Mouse (Mus musculus): Measurements from ENCODE around the gene Gm45711. TPM values are rescaled to one million over a fixed set of nuclear protein-coding genes. Genes with fewer than 3 reads are reported as not detected.
"Not testable (repeated sequence)": the region's sequence is repeated elsewhere in the genome, so short reads cannot be mapped to it uniquely, and the experiment has no call there.

Gene Gm45711
- polyA plus RNA-seq, 1 experiment from 2014 or later: not detected

DNA sequence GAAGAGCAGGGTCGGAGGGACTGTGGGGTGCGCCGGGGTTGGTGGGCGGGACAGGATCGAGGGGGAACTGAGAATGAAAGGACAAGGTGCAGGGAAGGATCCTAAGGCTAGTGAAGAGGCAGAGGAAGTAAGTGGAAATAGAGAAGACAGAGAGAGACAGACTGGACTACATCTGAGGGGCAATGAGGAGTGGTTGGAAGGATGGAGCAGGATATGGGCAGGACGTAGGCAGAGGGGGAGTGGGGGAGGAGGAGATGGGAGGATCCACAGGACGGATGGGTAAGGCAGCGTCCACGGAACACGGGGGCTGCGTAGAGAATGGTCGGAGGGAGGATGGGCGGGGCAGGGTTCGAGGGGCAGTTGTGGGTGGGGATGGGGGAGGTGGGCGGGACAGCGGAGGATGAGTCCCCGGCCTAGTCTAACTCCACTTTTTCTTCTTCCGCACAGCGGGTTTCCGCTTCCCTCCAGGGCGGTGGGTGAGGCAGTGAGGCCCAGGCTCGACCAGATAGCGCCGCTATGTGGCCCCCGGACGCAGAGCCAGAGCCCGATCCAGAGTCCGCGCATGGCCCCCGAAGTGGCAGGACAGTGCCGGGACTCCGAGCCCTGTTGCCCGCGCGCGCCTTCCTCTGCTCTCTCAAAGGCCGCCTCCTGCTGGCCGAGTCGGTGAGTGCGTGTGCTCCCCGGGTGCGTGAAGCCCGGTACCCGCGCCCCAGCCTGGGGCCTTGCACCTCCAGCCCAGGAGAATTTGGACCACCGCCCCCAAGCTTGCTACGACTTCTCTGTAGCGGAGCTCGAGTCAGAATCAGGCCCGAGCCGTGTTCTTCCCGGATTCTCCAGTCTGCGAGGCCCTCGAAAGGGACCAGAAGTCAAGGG lies 30.6 kb upstream of the Gm45711 start:
- under 1% methylated on average over 54 of the region's 54 CpGs for WGBS
- Histone ChIP-seq H3K4me2 (replicated peaks) (peak overlapping the region; percentile 84), H3K9ac (replicated peaks) (peak overlapping the region; percentile 77), H3K27me3 (no peaks in the 10 kb centered on the region), H3K4me3 (replicated peaks) (peak overlapping the region; percentile 61), H3K9me3 (no peaks in the 10 kb centered on the region), H3K27ac (peak overlapping the region; percentile 44), H3K4me1 (replicated peaks) (peaks cover 19% of the 10 kb centered on the region), H3K36me3 (0 out of 2 replicates have a peak, but pooled peaks cover 2% of the 10 kb centered on the region)
- peak; percentile 84 for ATAC-seq

DNA sequence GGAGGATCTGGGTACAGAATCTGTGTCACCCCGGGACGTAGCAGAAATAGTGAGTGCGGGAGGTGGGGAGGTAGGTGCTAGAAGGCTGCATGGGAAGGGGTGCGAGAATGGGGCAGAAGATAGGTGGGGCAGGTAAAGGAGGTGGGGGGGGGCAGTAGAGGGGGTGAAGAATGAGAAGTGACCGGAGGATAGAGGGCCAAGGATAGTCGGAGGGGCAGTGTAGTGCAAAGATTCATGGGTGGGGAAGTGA lies 30.0 kb upstream of the Gm45711 start:
- peak overlapping the region; percentile 77 for H3K9ac ChIP-seq (replicated peaks)
- H3K4me3 ChIP-seq (replicated peaks): peak overlapping the region; percentile 61
- H3K36me3 ChIP-seq: no peaks in the 10 kb centered on the region
- no peaks in the 10 kb centered on the region for H3K27me3 ChIP-seq
- peaks cover 19% of the 10 kb centered on the region for H3K4me1 ChIP-seq (replicated peaks)
- H3K9me3 ChIP-seq: no peaks in the 10 kb centered on the region
- WGBS: 3% methylated on average over 6 of the region's 6 CpGs
- peak overlapping the region; percentile 84 for H3K4me2 ChIP-seq (replicated peaks)
- H3K27ac ChIP-seq: no peak overlapping the region
- peak; percentile 24 for ATAC-seq

DNA sequence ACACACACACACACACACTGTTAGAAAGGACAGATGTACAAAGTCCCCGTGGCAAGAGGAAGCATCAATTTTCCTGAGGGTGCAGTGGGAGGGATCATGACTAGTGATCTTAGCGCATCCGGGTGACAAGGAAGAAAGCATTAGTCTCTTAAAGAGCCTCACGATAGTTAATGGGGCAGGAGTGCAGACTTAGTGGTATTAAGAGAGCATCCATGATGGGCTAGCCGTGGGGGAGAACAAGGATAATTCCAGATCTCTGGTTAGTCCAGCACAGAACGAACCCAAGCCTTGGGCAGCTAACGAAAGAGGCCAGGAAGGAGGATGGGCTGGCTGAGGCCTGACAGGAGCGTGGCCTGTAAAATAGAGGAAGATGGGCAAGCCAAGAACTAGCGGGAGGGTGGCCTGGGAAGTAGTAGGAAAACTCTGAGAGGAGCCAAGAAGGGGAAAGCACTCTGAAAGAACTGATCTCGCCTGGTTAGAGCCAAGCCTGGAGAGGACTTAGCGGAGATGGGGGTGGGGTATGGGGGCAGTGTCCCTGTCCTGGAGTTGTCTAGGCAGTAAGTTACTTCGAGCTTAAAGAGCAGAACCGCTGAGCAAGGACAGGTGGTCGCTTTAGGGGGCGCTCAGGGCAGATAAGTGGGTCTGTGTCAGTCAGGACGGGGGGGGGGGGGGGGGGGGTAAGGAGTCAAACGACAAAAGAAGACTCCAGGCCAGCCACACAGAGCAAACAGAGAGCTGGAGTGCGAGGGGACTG lies 29.5 kb upstream of the Gm45711 start, which contains the start of gene Cmtm3:
Gene Cmtm3 (plus strand): TSS at position 182 of the 754 bp plus-strand sequence.
- no peaks in the 10 kb centered on the region for H3K9me3 ChIP-seq
- peak within 1 kb of the TSS; percentile 61 for H3K4me3 ChIP-seq (replicated peaks)
- H3K36me3 ChIP-seq: no peaks in the 10 kb centered on the region
- WGBS: 14% methylated on average over 16 of the region's 18 CpGs
- ATAC-seq: no peak
- H3K27me3 ChIP-seq: no peaks in the 10 kb centered on the region
- no peak within 1 kb of the TSS for H3K27ac ChIP-seq
- H3K4me2 ChIP-seq (replicated peaks): peak within 1 kb of the TSS; percentile 84
- peaks cover 19% of the 10 kb centered on the region for H3K4me1 ChIP-seq (replicated peaks)
- peak within 1 kb of the TSS; percentile 77 for H3K9ac ChIP-seq (replicated peaks)

DNA sequence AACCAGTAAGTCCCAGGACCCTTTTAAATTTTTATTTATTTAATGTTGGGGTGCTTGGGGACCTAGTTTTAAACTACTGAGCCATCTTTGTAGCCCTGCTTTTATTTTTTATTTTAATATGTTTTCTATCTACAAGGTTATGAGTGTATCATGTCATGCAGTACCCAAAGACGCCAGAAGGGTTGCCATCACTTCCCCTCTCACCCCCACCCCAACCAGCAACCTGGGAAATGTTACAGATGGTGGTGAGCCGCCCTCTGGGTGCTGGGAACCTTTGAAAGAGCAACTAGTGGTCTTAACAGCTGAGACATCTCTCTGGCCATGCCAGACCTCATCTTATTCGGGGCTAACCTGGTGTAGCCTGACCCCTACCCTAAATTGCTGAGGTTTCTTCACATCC lies 28.0 kb upstream of the Gm45711 start:
- Histone ChIP-seq H3K36me3 (no peaks in the 10 kb centered on the region), H3K4me2 (replicated peaks) (no peak overlapping the region), H3K4me1 (replicated peaks) (peaks cover 19% of the 10 kb centered on the region), H3K9me3 (no peaks in the 10 kb centered on the region), H3K27me3 (no peaks in the 10 kb centered on the region), H3K27ac (no peak overlapping the region), H3K4me3 (replicated peaks) (no peak overlapping the region), H3K9ac (replicated peaks) (no peak overlapping the region)
- WGBS: 57% methylated on average over 3 of the region's 3 CpGs
- no peak for ATAC-seq

DNA sequence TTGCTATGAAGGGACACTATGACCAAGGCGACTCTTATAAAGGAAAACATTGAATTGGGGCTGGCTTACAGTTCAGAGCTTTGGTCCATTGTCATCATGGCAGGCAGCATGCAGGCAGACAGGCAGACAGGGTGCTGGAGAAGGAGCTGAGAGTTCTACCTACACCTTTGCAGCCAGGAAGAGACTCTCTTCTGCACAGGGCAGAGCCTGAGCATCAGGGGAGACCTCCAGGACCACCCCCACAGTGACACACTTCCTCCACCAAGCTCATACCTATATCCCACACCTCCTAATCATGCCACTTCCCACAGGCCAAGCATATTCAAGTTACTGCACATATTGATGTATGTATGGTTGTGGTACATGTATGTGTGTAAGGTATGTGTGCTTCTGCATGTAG lies 26.9 kb upstream of the Gm45711 start:
- Histone ChIP-seq H3K4me2 (replicated peaks) (no peak overlapping the region), H3K36me3 (no peaks in the 10 kb centered on the region), H3K9ac (replicated peaks) (no peak overlapping the region), H3K4me1 (replicated peaks) (peaks cover 19% of the 10 kb centered on the region), H3K4me3 (replicated peaks) (no peak overlapping the region), H3K27me3 (no peaks in the 10 kb centered on the region), H3K27ac (no peak overlapping the region), H3K9me3 (no peaks in the 10 kb centered on the region)
- ATAC-seq: no peak
- WGBS: 85% methylated on average over 1 of the region's 1 CpGs

DNA sequence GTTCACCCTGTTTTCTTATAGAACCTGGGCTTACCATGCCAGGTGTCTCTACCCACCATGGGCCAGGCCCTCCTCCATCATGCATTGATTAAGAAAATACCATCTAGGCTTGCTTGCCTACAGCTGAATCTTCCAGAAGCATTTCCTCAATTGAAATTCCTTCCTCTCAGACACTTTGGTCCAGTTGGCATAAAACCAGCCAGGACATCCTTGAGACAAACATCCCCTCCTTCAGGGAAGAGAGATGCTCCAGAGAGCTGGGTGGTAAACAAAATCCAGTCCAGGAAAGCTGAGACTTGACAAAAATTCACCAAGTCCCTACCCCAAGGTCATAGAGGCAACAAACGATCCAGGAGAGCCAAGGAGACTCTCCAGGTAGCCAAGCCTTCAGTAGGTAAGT lies 24.3 kb upstream of the Gm45711 start:
- H3K4me2 ChIP-seq (replicated peaks): no peak overlapping the region
- no peaks in the 10 kb centered on the region for H3K4me1 ChIP-seq (replicated peaks)
- H3K9ac ChIP-seq (replicated peaks): no peak overlapping the region
- no peak for ATAC-seq
- no peaks in the 10 kb centered on the region for H3K9me3 ChIP-seq
- H3K36me3 ChIP-seq: no peaks in the 10 kb centered on the region
- no peaks in the 10 kb centered on the region for H3K27me3 ChIP-seq
- H3K4me3 ChIP-seq (replicated peaks): no peak overlapping the region
- no peak overlapping the region for H3K27ac ChIP-seq
- 83% methylated on average over 1 of the region's 1 CpGs for WGBS

DNA sequence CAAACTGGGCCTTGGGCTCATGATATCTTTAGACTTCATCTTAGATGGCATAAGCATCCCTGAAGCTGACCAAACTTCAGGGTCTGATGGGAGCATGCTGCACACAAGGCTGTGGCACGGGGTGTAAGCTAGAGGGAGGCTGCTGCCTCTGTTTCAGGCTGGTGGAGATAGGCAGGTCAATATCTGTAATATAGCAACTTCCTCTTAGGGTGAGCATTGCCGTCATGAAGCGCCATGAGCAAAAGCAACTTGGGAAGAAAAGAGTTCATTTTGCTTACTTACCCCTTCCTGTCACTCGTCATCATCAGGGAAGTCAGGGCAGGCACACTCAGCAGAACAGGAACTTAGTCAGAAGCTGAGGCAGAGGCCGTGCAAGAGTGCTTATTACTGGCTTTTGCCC lies 23.9 kb upstream of the Gm45711 start:
- Histone ChIP-seq H3K36me3 (no peaks in the 10 kb centered on the region), H3K9ac (replicated peaks) (no peak overlapping the region), H3K9me3 (no peaks in the 10 kb centered on the region), H3K4me3 (replicated peaks) (no peak overlapping the region), H3K4me1 (replicated peaks) (no peaks in the 10 kb centered on the region), H3K27ac (no peak overlapping the region), H3K27me3 (no peaks in the 10 kb centered on the region), H3K4me2 (replicated peaks) (no peak overlapping the region)
- 81% methylated on average over 5 of the region's 5 CpGs for WGBS
- no peak for ATAC-seq

DNA sequence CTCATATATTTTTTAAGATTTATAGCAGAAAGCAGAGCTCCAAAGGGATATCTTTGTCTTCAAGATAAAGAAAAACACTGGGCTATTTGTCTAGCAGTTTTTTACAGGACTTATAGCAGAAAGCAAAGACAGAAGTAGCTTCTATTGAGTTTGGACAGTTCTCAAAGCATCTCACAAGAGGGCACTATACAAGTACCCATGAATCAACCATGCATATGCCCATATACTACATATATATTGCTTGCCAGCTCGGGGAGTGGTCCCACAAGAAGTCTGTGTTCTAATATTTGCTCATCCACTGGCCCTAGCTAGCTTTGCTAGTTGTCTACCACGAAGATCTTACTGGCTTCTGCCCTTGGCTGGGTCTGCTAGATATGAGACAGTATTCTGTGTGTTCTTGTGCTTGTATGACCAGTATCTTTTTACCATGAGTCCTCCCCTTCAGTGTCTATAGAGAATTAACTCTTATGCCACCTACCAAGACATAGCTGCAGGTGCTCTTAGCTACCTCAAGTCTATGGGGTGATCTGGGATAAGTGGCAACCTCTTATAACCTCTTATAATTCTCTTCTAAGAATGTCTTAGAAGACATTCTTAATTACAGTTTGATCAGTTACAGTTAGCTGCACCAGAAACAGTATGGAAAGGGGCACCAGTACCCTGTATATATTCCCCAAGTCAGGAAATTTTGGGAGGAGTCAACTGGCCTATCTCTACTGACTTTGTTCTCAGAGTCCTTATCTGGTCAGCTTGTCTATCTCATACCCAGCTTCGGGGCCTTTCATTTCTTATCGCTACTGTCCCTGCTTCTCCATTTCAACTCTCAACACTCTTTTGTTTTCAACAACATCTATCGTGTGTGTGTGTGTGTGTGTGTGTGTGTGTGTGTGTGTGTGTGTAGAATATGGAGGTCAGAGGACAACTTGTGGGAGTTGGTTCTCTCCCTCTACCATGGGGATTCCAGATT lies 23.1 kb upstream of the Gm45711 start:
- H3K27ac ChIP-seq: no peak overlapping the region
- no peak overlapping the region for H3K4me3 ChIP-seq (replicated peaks)
- no peaks in the 10 kb centered on the region for H3K36me3 ChIP-seq
- no peaks in the 10 kb centered on the region for H3K9me3 ChIP-seq
- H3K9ac ChIP-seq (replicated peaks): no peak overlapping the region
- H3K27me3 ChIP-seq: no peaks in the 10 kb centered on the region
- H3K4me1 ChIP-seq (replicated peaks): no peaks in the 10 kb centered on the region
- WGBS: 81% methylated on average over 5 of the region's 5 CpGs
- H3K4me2 ChIP-seq (replicated peaks): no peak overlapping the region
- ATAC-seq: no peak

DNA sequence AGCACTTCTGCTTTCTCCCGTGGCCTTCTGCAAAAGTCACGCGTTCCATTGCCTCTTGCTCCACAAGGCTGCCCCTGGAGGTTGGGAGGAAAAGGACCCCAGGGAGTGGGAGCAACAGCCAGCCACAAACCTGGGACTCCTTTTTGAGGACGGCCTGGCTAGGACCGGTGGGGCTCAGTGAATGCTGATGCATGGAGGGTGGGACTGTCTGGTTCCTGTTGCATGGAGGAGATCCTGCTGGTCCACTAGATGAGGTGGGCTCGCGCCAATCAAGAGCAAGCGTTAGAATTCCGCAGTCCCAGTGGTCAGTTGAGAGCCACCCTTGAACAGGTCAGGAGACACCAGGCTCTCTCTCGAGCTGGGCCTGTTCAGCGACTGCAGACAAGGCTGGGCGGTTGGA lies 12.0 kb upstream of the Gm45711 start, which contains the start of gene Cmtm2b:
Gene Cmtm2b (plus strand): TSS at position 301 of the 400 bp plus-strand sequence.
- not testable (repeated sequence) for H3K36me3 ChIP-seq; H3K9ac ChIP-seq (replicated peaks); ATAC-seq; H3K4me1 ChIP-seq (replicated peaks); H3K27me3 ChIP-seq; H3K4me2 ChIP-seq (replicated peaks); H3K4me3 ChIP-seq (replicated peaks); H3K27ac ChIP-seq; H3K9me3 ChIP-seq
- WGBS: 95% methylated on average over 12 of the region's 12 CpGs

DNA sequence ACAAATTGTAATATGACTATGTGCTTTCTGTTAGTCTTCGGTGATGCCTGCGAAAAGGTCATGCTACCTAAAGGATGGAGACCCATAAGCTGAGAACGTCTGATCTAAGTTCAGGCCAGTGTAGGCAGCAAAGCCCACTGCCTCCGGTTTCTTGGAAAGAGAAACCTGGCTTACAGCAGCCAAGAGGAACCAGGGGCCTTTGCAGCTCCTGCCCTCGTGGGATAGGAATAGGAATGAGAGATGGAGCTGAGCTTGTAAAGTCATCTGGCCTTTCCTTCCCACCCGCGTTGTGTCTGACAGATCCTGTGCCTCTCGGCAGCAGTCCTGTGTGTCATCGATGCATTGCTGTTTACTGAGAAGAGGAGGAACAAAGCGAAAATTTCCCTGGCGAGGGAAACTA lies 11.4 kb upstream of the Gm45711 start, which contains the start of gene Gm11020:
Gene Gm11020 (plus strand): TSS at position 301 of the 400 bp plus-strand sequence.
- H3K27ac ChIP-seq; H3K4me1 ChIP-seq (replicated peaks); H3K36me3 ChIP-seq; H3K4me2 ChIP-seq (replicated peaks); H3K27me3 ChIP-seq; H3K9ac ChIP-seq (replicated peaks); ATAC-seq; H3K9me3 ChIP-seq; H3K4me3 ChIP-seq (replicated peaks): not testable (repeated sequence)
- WGBS: 86% methylated on average over 11 of the region's 11 CpGs

DNA sequence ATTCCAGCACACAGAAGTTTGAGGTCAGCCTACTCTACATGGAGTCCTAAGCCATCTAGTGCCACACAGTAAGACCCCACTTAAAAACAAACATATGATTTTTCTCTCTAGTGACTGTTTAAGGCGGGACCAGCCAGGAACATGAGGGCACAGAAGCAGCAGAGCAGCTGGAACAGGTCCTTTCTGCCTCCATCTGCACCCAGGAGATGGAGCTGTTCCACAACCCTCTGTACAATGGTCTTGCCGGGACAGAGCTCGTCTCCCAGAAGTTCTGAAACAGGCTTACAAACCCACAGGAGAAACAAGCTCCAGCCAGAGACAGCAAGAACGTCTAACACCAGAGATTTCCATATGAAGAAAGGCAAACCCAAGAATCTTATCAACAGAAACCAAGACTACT lies 3.4 kb upstream of the Gm45711 start:
- no peak overlapping the region for H3K9ac ChIP-seq (replicated peaks)
- no peaks in the 10 kb centered on the region; the same call in 1 of the 2 replicates for H3K9me3 ChIP-seq
- H3K36me3 ChIP-seq: no peaks in the 10 kb centered on the region
- no peak overlapping the region for H3K27ac ChIP-seq
- H3K4me1 ChIP-seq (replicated peaks): no peaks in the 10 kb centered on the region
- no peak overlapping the region for H3K4me2 ChIP-seq (replicated peaks)
- WGBS: 78% methylated on average over 4 of the region's 4 CpGs
- no peak for ATAC-seq
- no peaks in the 10 kb centered on the region for H3K27me3 ChIP-seq
- no peak overlapping the region for H3K4me3 ChIP-seq (replicated peaks)
